Mouse (Mus musculus) heart, embryonic 16.5 days (tissue): ENCODE data around the gene Arfgap2. TPM values are rescaled to one million over a fixed set of nuclear protein-coding genes. Genes with fewer than 3 reads are reported as not detected.

Source experiments
- ATAC-seq: fragments of 200-750 bp; cut with Nextera tagmentation; replicated peaks from 2 replicates; pipeline ENCODE4 v1.8.0; 2017; ENCODE audit warnings: moderate number of reproducible peaks; ENCODE audit not compliant: insufficient read depth, low FRiP score; ENCODE audit errors: extremely low read depth
- H3K27ac ChIP-seq: fragments of 300-500 bp; sonication (generic); 2 replicates; pipeline ENCODE4 v1.5.1; 2014; ENCODE audit warnings: mild to moderate bottlenecking, low read length, control low read depth, moderate library complexity
- H3K27me3 ChIP-seq: fragments of 300-500 bp; sonication (generic); 2 replicates; pipeline ENCODE4 v1.6.1; 2014; ENCODE audit warnings: low read length, mixed read lengths; ENCODE audit not compliant: control insufficient read depth, insufficient read depth
- H3K36me3 ChIP-seq: fragments of 300-500 bp; sonication (generic); 2 replicates; pipeline ENCODE4 v1.6.1; 2014; ENCODE audit not compliant: control insufficient read depth, insufficient read depth
- H3K4me1 ChIP-seq: fragments of 300-500 bp; sonication (generic); 2 replicates; pipeline ENCODE4 v1.6.1; 2014; ENCODE audit warnings: low read length, mixed read lengths; ENCODE audit not compliant: control insufficient read depth, insufficient read depth
- H3K4me2 ChIP-seq: fragments of 300-500 bp; sonication (generic); 2 replicates; pipeline ENCODE4 v1.6.1; 2014; ENCODE audit warnings: low read depth, mild to moderate bottlenecking, control low read depth, low read length
- H3K4me3 ChIP-seq: fragments of 300-500 bp; sonication (generic); 2 replicates; pipeline ENCODE4 v1.5.1; 2014; ENCODE audit warnings: mild to moderate bottlenecking, control low read depth, low read length
- H3K9ac ChIP-seq: fragments of 300-500 bp; sonication (generic); 2 replicates; pipeline ENCODE4 v1.6.1; 2014; ENCODE audit warnings: low read length, control low read depth
- H3K9me3 ChIP-seq: fragments of 300-500 bp; sonication (generic); replicated peaks from 2 replicates; pipeline ENCODE4 v1.6.1; 2016; ENCODE audit warnings: low read length; ENCODE audit not compliant: control insufficient read depth
- WGBS: fragments of 180-500 bp; shearing (Covaris S2); extraction: QIAGEN DNeasy Blood & Tissue Kit; methylation state at CpG from one replicate; pipeline ENCODE4 v1.1.7; 2014; 5-methylcytosine and 5-hydroxymethylcytosine counted together
- polyA plus RNA-seq: library from polyadenylated mRNA; unstranded; fragments of >200 nt; fragmentation: Nextera tagmentation; extraction: Ambion mirVana; gene quantifications from 2 replicates; pipeline ENCODE4 v1.2.1, GENCODE M21; 2015

Arfgap2 gene
- polyA plus RNA-seq, 1 experiment from 2014 or later = 64.9 TPM

DNA sequence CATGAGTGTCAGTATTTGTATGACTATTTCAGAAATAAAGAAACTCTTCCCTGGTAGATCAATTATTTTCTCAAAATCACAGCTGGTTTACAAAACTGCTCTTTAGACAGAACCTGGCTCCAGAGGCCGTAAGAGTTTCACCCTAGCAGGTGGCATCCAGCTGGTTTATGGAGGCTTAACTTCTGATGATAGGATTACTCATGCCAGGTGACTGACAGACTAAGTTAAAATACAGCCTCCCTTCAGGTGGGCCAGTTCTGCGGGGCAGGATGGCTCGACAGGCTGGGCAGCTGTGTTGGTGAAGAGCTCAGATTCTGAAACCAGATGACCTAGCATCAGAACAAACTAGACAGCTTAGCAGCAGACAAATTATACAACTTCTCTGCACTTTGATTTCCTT, 44.8 kb downstream of the Arfgap2 start:
- Histone ChIP-seq H3K36me3 (no peaks in the 10 kb centered on the region), H3K4me1 (0 out of 2 replicates have a peak, but pooled peaks cover 7% of the 10 kb centered on the region), H3K4me2 (no peak overlapping the region), H3K4me3 (no peak overlapping the region), H3K9ac (no peak overlapping the region), H3K27me3 (no peaks in the 10 kb centered on the region), H3K9me3 (no peaks in the 10 kb centered on the region), H3K27ac (no peak overlapping the region)
- 85% methylated on average over 3 of the region's 3 CpGs for WGBS
- no peak for ATAC-seq

GRCm38 (mm10) chr2:91312578-91313311, 48.0 kb downstream of the Arfgap2 start:
- H3K27me3 ChIP-seq = no peaks in the 10 kb centered on the region
- 0 out of 2 replicates have a peak, but pooled peaks cover 7% of the 10 kb centered on the region for H3K4me1 ChIP-seq
- no peaks in the 10 kb centered on the region for H3K36me3 ChIP-seq
- H3K9ac ChIP-seq = no peak overlapping the region
- 56% methylated on average over 10 of the region's 10 CpGs for WGBS
- H3K4me2 ChIP-seq = no peak overlapping the region
- no peak overlapping the region for H3K4me3 ChIP-seq
- no peak overlapping the region for H3K27ac ChIP-seq
- no peaks in the 10 kb centered on the region for H3K9me3 ChIP-seq
- no peak for ATAC-seq

DNA sequence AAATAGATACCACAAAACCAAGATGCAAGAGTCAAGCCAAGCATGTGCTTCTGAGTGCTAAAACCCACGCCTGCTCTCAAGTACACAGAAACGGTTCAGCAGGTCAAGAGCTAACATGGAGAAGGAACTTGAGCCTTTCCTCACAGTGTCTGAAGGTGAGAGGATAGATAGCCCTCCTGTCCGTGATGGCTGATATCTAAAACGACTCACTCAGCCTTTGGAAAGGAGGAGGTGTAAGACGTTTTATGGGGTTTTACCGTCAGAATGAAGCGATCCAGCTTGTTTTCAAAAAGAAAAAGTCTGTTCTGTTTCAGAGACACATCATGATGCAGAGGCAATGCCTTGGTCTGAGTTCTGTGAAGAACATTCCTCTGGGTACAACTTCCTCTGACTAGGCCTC, 49.4 kb downstream of the Arfgap2 start:
- Histone ChIP-seq H3K4me2 (no peak overlapping the region), H3K9ac (no peak overlapping the region), H3K36me3 (no peaks in the 10 kb centered on the region), H3K4me1 (0 out of 2 replicates have a peak, but pooled peaks cover 2% of the 10 kb centered on the region), H3K4me3 (no peak overlapping the region), H3K9me3 (no peaks in the 10 kb centered on the region), H3K27ac (no peak overlapping the region), H3K27me3 (no peaks in the 10 kb centered on the region)
- WGBS = 66% methylated on average over 7 of the region's 7 CpGs
- ATAC-seq = no peak

GRCm38 (mm10) chr2:91320559-91321529, 56.1 kb downstream of the Arfgap2 start:
- Histone ChIP-seq H3K4me2 (no peak overlapping the region), H3K36me3 (no peaks in the 10 kb centered on the region), H3K4me3 (no peak overlapping the region), H3K9me3 (no peaks in the 10 kb centered on the region), H3K27ac (no peak overlapping the region), H3K9ac (no peak overlapping the region), H3K4me1 (no peaks in the 10 kb centered on the region), H3K27me3 (no peaks in the 10 kb centered on the region)
- ATAC-seq = no peak
- WGBS = 62% methylated on average over 10 of the region's 10 CpGs

DNA sequence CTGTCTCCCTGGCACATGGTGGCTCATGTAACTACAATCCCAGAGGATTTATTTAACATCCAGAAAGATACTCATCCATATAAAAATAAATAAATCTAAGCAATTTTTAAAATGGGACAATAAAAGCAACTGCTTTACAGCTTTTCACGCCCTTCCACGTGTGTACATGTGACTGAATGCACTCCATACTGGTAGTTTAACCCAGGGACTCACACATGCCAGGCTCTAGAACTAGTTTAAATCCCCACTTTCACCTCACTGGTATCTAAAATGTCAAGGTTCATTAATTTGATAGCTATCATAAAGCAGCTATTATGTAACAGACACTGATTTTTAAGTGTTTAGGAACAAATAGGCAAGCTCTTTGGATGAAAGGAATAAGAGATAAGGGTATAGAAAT, 57.1 kb downstream of the Arfgap2 start:
- ATAC-seq = no peak
- H3K27ac ChIP-seq = no peak overlapping the region
- no peak overlapping the region for H3K9ac ChIP-seq

GRCm38 (mm10) chr2:91322490-91322889, 57.7 kb downstream of the Arfgap2 start:
- no peak overlapping the region for H3K4me2 ChIP-seq
- H3K27ac ChIP-seq = no peak overlapping the region
- 68% methylated on average over 4 of the region's 4 CpGs for WGBS
- no peak for ATAC-seq
- no peak overlapping the region for H3K9ac ChIP-seq
- H3K9me3 ChIP-seq = no peaks in the 10 kb centered on the region
- no peaks in the 10 kb centered on the region for H3K36me3 ChIP-seq
- H3K4me1 ChIP-seq = no peaks in the 10 kb centered on the region
- H3K27me3 ChIP-seq = no peaks in the 10 kb centered on the region
- H3K4me3 ChIP-seq = no peak overlapping the region

More for the DNA sequence above, 57.1 kb downstream of the Arfgap2 start:
- Histone ChIP-seq H3K27me3 (no peaks in the 10 kb centered on the region), H3K4me1 (no peaks in the 10 kb centered on the region), H3K9me3 (no peaks in the 10 kb centered on the region), H3K4me2 (no peak overlapping the region), H3K4me3 (no peak overlapping the region), H3K36me3 (no peaks in the 10 kb centered on the region)
- 90% methylated on average over 2 of the region's 2 CpGs for WGBS

GRCm38 (mm10) chr2:91324346-91324745, 59.6 kb downstream of the Arfgap2 start:
- 85% methylated on average over 1 of the region's 1 CpGs for WGBS
- no peak for ATAC-seq

DNA sequence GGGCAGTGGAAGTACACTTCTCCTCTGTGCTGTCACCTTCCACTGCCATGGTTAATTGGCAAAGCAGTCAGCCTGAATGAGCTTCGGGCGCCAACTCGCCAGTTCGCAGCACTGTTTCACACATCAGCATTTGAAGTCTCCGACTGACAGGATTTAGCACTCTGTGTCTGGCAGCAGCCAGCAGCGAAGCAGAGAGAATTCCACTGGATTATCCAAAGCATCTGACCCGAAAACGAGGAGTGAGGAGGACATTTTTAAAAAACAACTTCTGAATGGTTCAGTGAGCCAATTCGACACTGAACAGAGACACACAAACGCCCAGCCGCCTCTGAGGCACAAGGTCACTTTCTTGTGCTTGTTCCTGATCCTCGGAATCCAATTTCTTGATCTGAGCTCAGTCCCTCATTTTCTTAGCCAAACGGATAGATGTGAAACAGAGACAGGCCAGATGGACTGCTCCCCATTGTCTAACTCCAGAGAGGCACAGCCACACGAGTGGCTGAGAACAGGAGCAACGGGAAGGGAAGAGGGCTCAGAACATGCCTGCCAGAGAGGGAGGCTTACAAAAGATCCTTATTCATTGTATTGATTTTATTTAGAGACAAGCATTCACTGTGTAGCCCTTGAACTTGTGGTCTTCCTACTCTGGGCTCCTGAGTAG, 60.1 kb downstream of the Arfgap2 start:
- WGBS = 52% methylated on average over 15 of the region's 15 CpGs
- no peak for ATAC-seq
- Histone ChIP-seq H3K4me2 (no peak overlapping the region), H3K4me1 (no peaks in the 10 kb centered on the region), H3K27ac (no peak overlapping the region), H3K4me3 (no peak overlapping the region), H3K27me3 (no peaks in the 10 kb centered on the region), H3K9ac (no peak overlapping the region), H3K9me3 (no peaks in the 10 kb centered on the region), H3K36me3 (no peaks in the 10 kb centered on the region)

More at GRCm38 (mm10) chr2:91324346-91324745, 59.6 kb downstream of the Arfgap2 start:
- no peaks in the 10 kb centered on the region for H3K4me1 ChIP-seq
- no peaks in the 10 kb centered on the region for H3K36me3 ChIP-seq
- H3K9me3 ChIP-seq = no peaks in the 10 kb centered on the region
- no peak overlapping the region for H3K4me2 ChIP-seq
- no peaks in the 10 kb centered on the region for H3K27me3 ChIP-seq
- H3K9ac ChIP-seq = no peak overlapping the region
- H3K27ac ChIP-seq = no peak overlapping the region
- H3K4me3 ChIP-seq = no peak overlapping the region
